Mouse (Mus musculus): Measurements from ENCODE around the gene Gm2244.
A peak's percentile ranks its signal among the peaks of the same experiment; 100 is the strongest.
"Not testable (repeated sequence)": the region's sequence is repeated elsewhere in the genome, so short reads cannot be mapped to it uniquely, and the experiment has no call there.

Gene Gm2244

GRCm38 (mm10) chr14:19549863-19550262 lies at the start of gene Gm2244:
Gm2244 (minus strand) TSS chr14:19549963.
- not testable (repeated sequence) for DNase-seq (ENCODE audit: low spot score in 2 of 2)

- DNase-seq (ENCODE audit: low spot score in 2 of 2): peak in 1 of 2 experiments; percentile 33
Observed at GRCm38 (mm10) chr14:19584804-19585667, 35.3 kb upstream of the Gm2244 start, which contains the start of gene Gm2237. Gm2237 (minus strand) TSS chr14:19585135.
